Mouse (Mus musculus): ENCODE data around the gene Tbata. TPM values are rescaled to one million over a fixed set of nuclear protein-coding genes. Genes with fewer than 3 reads are reported as not detected.

The Tbata gene
- not detected in 2 replicates for polyA plus RNA-seq (2016; fragmentation: Nextera tagmentation; extraction: Ambion mirVana)

- WGBS, result 37% methylated on average over 3 of the region's 3 CpGs
Measured at GRCm38 (mm10) chr10:61171654-61172053, at the start of gene Tbata. TSS of gene Tbata (plus strand) at chr10:61171954.

DNA sequence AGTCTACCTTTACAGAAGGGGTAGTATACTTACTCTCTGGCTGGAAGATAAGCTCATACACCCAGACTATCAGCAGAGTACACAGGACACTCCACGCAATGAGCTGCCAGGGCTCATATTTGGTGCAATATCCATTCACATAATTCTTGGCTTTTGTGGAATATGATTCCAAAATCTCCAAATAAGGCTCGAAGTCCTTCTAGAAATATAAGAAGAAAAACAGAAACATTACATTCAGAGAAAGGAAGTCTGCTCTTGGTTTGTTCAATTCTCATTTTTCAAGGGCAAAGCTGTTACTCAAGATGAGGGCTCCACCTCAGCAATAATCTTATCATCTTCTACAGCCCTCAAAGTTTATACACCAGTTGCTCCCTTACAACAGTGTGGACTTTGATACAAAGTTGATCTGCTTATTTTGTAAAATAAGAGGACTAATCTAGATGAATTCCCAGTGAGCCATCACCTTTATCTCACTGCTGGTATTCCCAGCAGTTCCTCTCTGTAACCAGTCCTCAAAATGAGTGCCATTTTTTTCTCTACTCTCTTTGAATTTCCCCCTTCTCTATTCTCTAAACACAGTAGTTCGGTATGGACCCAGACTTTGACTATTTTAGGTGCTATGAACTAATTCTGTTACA lies 48.4 kb upstream of the Tbata start:
- DNase-seq (ENCODE audit: low spot score), result no peak
- Histone ChIP-seq H3K27me3 (ENCODE audit: insufficient read depth, poor library complexity, severe bottlenecking) (no peaks in the 10 kb centered on the region), H3K9me3 (no peaks in the 10 kb centered on the region), H3K4me3 (no peak overlapping the region), H3K27ac (no peak overlapping the region), H3K4me1 (no peaks in the 10 kb centered on the region), H3K36me3 (peaks cover 24% of the 10 kb centered on the region)
- WGBS, result 81% methylated on average over 3 of the region's 3 CpGs

More at GRCm38 (mm10) chr10:61171654-61172053, at the start of gene Tbata:
- Histone ChIP-seq H3K27me3 (ENCODE audit: insufficient read depth, poor library complexity, severe bottlenecking) (peaks cover 38% of the 10 kb centered on the region), H3K36me3 (no peaks in the 10 kb centered on the region), H3K4me3 (no peak within 1 kb of the TSS), H3K27ac (no peak within 1 kb of the TSS), H3K9me3 (no peaks in the 10 kb centered on the region), H3K4me1 (peaks cover 10% of the 10 kb centered on the region)
- no peak for DNase-seq (ENCODE audit: low spot score)

- Histone ChIP-seq H3K9me3 (no peaks in the 10 kb centered on the region), H3K27ac (no peak overlapping the region), H3K36me3 (peaks cover 24% of the 10 kb centered on the region), H3K4me3 (no peak overlapping the region), H3K4me1 (no peaks in the 10 kb centered on the region), H3K27me3 (ENCODE audit: insufficient read depth, poor library complexity, severe bottlenecking) (no peaks in the 10 kb centered on the region)
- WGBS, result 84% methylated on average over 2 of the region's 2 CpGs
- DNase-seq (ENCODE audit: low spot score), result no peak
Measured at GRCm38 (mm10) chr10:61124462-61124861, 47.3 kb upstream of the Tbata start.

DNA sequence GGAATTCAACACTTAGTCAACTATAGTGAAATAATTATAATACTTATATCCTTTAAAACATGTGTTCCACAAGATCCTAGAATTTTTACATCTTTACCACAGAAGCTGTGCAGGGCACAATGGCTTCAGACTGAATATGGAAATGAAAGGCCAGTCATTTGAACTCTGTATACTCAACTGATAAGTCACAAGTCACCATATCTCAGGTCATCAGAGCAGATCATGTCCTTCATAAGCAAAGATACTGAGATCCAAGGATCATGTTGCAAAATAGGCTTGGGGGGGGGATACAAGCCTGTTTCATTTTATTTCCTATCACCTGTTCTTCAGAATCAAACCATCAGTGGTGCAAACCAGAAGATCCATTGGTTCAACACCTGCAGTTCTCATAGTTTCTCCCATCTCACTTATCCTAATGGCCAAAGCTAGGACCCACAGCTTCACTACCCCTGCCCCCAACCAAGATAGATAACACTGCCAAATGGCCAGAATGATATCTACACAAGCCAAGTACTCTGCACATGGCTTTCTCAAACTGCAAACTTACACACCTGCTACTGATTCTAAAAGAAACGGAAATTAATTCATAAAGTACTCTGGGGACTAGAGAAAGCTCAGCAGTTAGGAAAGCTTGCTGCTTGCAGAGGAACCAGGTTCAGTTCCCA lies 42.9 kb upstream of the Tbata start:
- DNase-seq (ENCODE audit: low spot score), result no peak
- peaks cover 12% of the 10 kb centered on the region for H3K36me3 ChIP-seq
- no peaks in the 10 kb centered on the region for H3K4me1 ChIP-seq
- H3K4me3 ChIP-seq, result no peak overlapping the region
- H3K9me3 ChIP-seq, result no peaks in the 10 kb centered on the region
- WGBS, result 88% methylated on average over 1 of the region's 1 CpGs
- no peak overlapping the region for H3K27ac ChIP-seq
- H3K27me3 ChIP-seq (ENCODE audit: insufficient read depth, poor library complexity, severe bottlenecking), result no peaks in the 10 kb centered on the region

DNA sequence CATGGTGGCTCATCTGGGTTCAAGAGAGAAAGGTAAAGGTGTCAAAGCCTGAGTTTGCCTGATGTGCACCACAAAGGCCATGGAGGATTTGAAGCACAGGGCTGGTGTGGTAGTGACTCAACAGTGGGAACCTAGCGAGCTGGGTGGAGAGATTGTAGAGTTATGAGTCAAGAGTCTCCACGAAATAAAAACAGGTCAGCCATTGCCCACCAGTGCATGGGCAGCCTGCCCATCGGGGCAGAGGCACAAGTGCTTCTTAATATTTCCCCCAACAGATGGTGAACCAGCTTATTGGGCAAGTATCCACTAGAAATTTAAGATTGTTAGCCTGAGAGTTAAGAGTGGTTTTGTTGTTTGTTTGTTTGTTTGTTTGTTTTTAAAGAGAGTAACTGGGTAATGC lies 40.8 kb upstream of the Tbata start:
- Histone ChIP-seq H3K9me3 (no peaks in the 10 kb centered on the region), H3K27ac (no peak overlapping the region), H3K4me1 (no peaks in the 10 kb centered on the region), H3K36me3 (peaks cover 12% of the 10 kb centered on the region), H3K27me3 (ENCODE audit: insufficient read depth, poor library complexity, severe bottlenecking) (no peaks in the 10 kb centered on the region), H3K4me3 (no peak overlapping the region)
- WGBS, result 75% methylated on average over 3 of the region's 3 CpGs
- DNase-seq (ENCODE audit: low spot score), result no peak

DNA sequence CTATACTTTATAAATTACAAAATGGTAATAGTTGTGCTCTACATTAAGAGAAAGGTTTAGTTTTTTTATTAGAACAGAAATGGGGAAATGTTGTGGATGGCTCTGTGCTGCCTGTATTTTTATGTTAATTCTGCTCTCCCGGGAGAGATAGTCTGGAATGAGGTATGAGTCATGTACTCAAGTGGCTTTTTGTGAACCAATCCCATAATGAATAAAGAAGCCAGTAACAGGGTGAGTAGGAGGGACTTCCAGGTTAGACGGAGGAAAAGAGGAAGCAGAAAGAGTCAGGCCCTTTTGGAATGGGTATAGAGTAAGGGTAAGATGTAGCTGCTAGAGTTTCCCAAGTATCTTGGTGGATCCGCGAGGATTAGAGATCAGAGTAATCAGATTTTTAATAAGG lies 37.7 kb upstream of the Tbata start:
- Histone ChIP-seq H3K4me1 (no peaks in the 10 kb centered on the region), H3K4me3 (no peak overlapping the region), H3K9me3 (no peaks in the 10 kb centered on the region), H3K27me3 (ENCODE audit: insufficient read depth, poor library complexity, severe bottlenecking) (no peaks in the 10 kb centered on the region), H3K27ac (no peak overlapping the region), H3K36me3 (peaks cover 9% of the 10 kb centered on the region)
- WGBS, result 81% methylated on average over 4 of the region's 4 CpGs
- no peak for DNase-seq (ENCODE audit: low spot score)

- 50% methylated on average over 3 of the region's 3 CpGs for WGBS
Measured at GRCm38 (mm10) chr10:61135226-61135839, 36.4 kb upstream of the Tbata start.

GRCm38 (mm10) chr10:61137567-61137966 lies 34.2 kb upstream of the Tbata start:
- H3K27ac ChIP-seq, result no peak overlapping the region
- peaks cover 8% of the 10 kb centered on the region; the same call in 1 of the 2 replicates for H3K36me3 ChIP-seq
- 64% methylated on average over 1 of the region's 1 CpGs for WGBS
- DNase-seq (ENCODE audit: low spot score), result no peak
- no peaks in the 10 kb centered on the region for H3K9me3 ChIP-seq
- H3K4me3 ChIP-seq, result no peak overlapping the region
- no peaks in the 10 kb centered on the region for H3K4me1 ChIP-seq
- no peaks in the 10 kb centered on the region for H3K27me3 ChIP-seq (ENCODE audit: insufficient read depth, poor library complexity, severe bottlenecking)

More at GRCm38 (mm10) chr10:61135226-61135839, 36.4 kb upstream of the Tbata start:
- Histone ChIP-seq H3K36me3 (peaks cover 13% of the 10 kb centered on the region), H3K4me3 (no peak overlapping the region), H3K4me1 (no peaks in the 10 kb centered on the region), H3K9me3 (no peaks in the 10 kb centered on the region), H3K27me3 (ENCODE audit: insufficient read depth, poor library complexity, severe bottlenecking) (no peaks in the 10 kb centered on the region), H3K27ac (no peak overlapping the region)
- no peak for DNase-seq (ENCODE audit: low spot score)

DNA sequence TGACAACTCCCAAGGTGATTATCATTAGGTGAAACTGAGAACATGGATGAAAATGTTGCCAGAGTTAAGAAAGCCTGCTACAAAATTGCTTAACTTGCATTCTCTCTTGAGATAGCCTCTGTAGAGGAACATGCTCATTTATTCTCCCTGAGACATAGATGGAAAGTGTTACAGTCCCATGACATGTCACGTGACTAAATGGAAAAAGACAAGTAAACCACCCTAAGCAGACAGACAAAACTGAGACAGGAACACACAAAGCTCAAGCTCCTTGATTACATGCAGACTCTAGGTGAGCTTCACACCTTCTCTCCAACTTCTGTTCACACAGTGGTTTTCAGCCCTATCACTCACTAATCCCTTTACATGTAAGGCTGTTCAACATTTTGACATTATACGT lies 28.4 kb upstream of the Tbata start:
- Histone ChIP-seq H3K27ac (no peak overlapping the region), H3K9me3 (no peaks in the 10 kb centered on the region), H3K4me1 (peaks cover 21% of the 10 kb centered on the region; the same call in 1 of the 2 replicates), H3K36me3 (peaks cover 8% of the 10 kb centered on the region; the same call in 1 of the 2 replicates), H3K4me3 (no peak overlapping the region), H3K27me3 (ENCODE audit: insufficient read depth, poor library complexity, severe bottlenecking) (no peaks in the 10 kb centered on the region)
- no peak for DNase-seq (ENCODE audit: low spot score)
- WGBS, result 90% methylated on average over 2 of the region's 2 CpGs

GRCm38 (mm10) chr10:61145766-61146118 lies 26.0 kb upstream of the Tbata start:
- Histone ChIP-seq H3K36me3 (no peaks in the 10 kb centered on the region), H3K27me3 (ENCODE audit: insufficient read depth, poor library complexity, severe bottlenecking) (no peaks in the 10 kb centered on the region), H3K4me3 (peak overlapping the region; percentile 91), H3K9me3 (no peaks in the 10 kb centered on the region), H3K27ac (peak overlapping the region; percentile 95), H3K4me1 (peaks cover 28% of the 10 kb centered on the region)
- no peak for DNase-seq (ENCODE audit: low spot score)
- 2% methylated on average over 3 of the region's 3 CpGs for WGBS

GRCm38 (mm10) chr10:61146119-61146806 lies 25.5 kb upstream of the Tbata start:
- Histone ChIP-seq H3K27me3 (ENCODE audit: insufficient read depth, poor library complexity, severe bottlenecking) (no peaks in the 10 kb centered on the region), H3K27ac (peak overlapping the region; percentile 95), H3K4me3 (peak overlapping the region; percentile 91), H3K4me1 (peaks cover 28% of the 10 kb centered on the region), H3K36me3 (no peaks in the 10 kb centered on the region), H3K9me3 (no peaks in the 10 kb centered on the region)
- peak; percentile 82 for DNase-seq (ENCODE audit: low spot score)
- WGBS, result 1% methylated on average over 53 of the region's 53 CpGs

GRCm38 (mm10) chr10:61146807-61147156 lies 25.0 kb upstream of the Tbata start:
- no peak for DNase-seq (ENCODE audit: low spot score)
- Histone ChIP-seq H3K9me3 (no peaks in the 10 kb centered on the region), H3K36me3 (no peaks in the 10 kb centered on the region), H3K4me3 (peak overlapping the region; percentile 91), H3K4me1 (peaks cover 28% of the 10 kb centered on the region), H3K27ac (peak overlapping the region; percentile 95), H3K27me3 (ENCODE audit: insufficient read depth, poor library complexity, severe bottlenecking) (no peaks in the 10 kb centered on the region)
- WGBS, result 2% methylated on average over 14 of the region's 14 CpGs
